Mouse (Mus musculus) cerebellum, postnatal 10 days (tissue): ENCODE measurements around the gene Gm3047.
"Not testable (repeated sequence)": the region's sequence is repeated elsewhere in the genome, so short reads cannot be mapped to it uniquely, and the experiment has no call there.

Source experiments
- DNase-seq, 2 experiments: peaks; one replicate each; pipeline ENCODE4 v3.0.0; 2021; ENCODE audit warnings: mixed read lengths in 2 of 2

Gm3047 gene

DNA sequence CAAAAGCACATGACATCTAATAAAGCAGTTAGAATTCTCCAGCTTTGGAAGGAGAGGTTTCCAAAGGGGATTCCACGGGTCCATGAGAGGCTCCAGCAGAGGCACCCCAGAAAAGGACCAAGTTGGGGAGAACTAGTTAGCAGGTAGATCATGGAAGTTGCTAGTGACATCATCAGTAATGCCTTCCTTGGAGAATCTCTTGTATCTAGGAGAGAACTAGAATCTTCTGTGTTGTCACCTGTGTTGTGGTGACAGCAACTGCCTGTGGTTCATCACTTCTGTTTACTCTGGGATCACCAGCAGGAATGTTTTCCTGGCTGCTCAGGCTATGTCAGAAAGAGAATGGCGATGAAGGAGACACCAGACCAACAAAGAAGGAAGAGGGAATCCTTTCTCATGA is at the start of gene Gm3047:
Gene Gm3047 (plus strand): TSS at position 301 of the 400 bp plus-strand sequence.
- DNase-seq: not testable (repeated sequence)
